Comparison of ENCODE assay signal across 15 mouse cellular contexts in the genomic region with DNA sequence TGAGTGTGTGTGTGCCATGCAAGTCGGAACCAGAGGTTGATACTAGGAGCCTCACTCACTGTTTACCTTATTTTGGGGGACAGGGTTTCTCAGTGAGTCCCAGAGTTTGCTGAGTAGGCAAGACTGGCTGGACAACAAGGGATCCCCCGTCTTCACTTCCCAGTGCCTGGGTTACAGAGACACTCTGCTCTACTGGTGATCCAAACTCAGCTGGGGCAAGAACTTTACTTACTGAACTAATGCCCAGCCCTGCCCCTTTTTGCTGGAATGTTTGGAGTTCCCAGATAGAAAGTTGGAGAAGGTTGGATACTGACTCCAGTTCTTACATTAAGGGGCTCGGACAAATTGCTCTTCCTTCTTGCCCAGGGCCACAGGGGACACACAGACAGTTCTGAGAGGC.
DNase-seq lines count a peak whose midpoint lies in the region; ATAC-seq and TF ChIP-seq lines count a peak whose summit lies in the region.
"Had no signal": no experiment of that assay in that cellular context is flagged by ENCODE, and none has a peak within 500 bp of the region (broad histone marks: within the 10 kb centered on the region; RNA-seq: fewer than 3 reads in every experiment).

No protein-coding gene starts in this region.

- TF ChIP-seq POLR2A in embryonic fibroblast, embryonic 13.5 days (IDR thresholded peaks at IDR 0.05; ENCODE audit: low read depth, low read length): no peak

- DNase-seq in forebrain, postnatal 0 days: no peak
- peak; percentile 68 for DNase-seq in heart, adult 11 months
- DNase-seq in heart, postnatal 4 days: no peak
- DNase-seq in adipocyte (ENCODE audit: low spot score): peak; percentile 28
- DNase-seq: adrenal gland, adult 8-10 months; adrenal gland, postnatal 14 days; cerebellum, adult 11 months; cerebellum, adult 8-10 months; cerebellum, postnatal 14 days; embryo, embryonic 11 days had no signal

- no peaks in the 10 kb centered on the region for H3K36me3 ChIP-seq in forebrain, embryonic 12.5 days (replicated peaks)
- H3K36me3 ChIP-seq in forebrain, postnatal 0 days (ENCODE audit: insufficient read depth): no peaks in the 10 kb centered on the region
- H3K36me3 ChIP-seq: embryonic facial prominence, embryonic 13.5 days; embryonic facial prominence, embryonic 15.5 days had no signal

- H3K4me1 ChIP-seq in forebrain, embryonic 12.5 days: peaks cover 17% of the 10 kb centered on the region
- peaks cover 4% of the 10 kb centered on the region; the same call in 1 of the 2 replicates for H3K4me1 ChIP-seq in forebrain, postnatal 0 days (ENCODE audit: insufficient read depth)
- no peaks in the 10 kb centered on the region for H3K4me1 ChIP-seq in embryonic fibroblast, embryonic 13.5 days (ENCODE audit: control insufficient read depth, insufficient read depth, low read length)

- 0 out of 2 replicates have a peak overlapping the region, but pooled peaks have one; percentile 50 for H3K27ac ChIP-seq in forebrain, embryonic 12.5 days
- H3K27ac ChIP-seq in forebrain, postnatal 0 days (ENCODE audit: low read depth, low read length): no peak overlapping the region
- peak overlapping the region; percentile 77 for H3K27ac ChIP-seq in embryonic fibroblast, embryonic 13.5 days (ENCODE audit: insufficient read depth, low read length)
- H3K27ac ChIP-seq: embryonic facial prominence, embryonic 13.5 days; embryonic facial prominence, embryonic 15.5 days had no signal

- H3K27me3 ChIP-seq in forebrain, embryonic 12.5 days: no peaks in the 10 kb centered on the region
- H3K27me3 ChIP-seq in forebrain, postnatal 0 days (ENCODE audit: insufficient read depth, low read length): no peaks in the 10 kb centered on the region
- H3K27me3 ChIP-seq: embryonic facial prominence, embryonic 13.5 days; embryonic facial prominence, embryonic 15.5 days had no signal

- H3K9me3 ChIP-seq in forebrain, embryonic 12.5 days: no peaks in the 10 kb centered on the region
- no peaks in the 10 kb centered on the region for H3K9me3 ChIP-seq in forebrain, postnatal 0 days (ENCODE audit: low read length)
- H3K9me3 ChIP-seq: embryonic facial prominence, embryonic 13.5 days; embryonic facial prominence, embryonic 15.5 days had no signal

- TF ChIP-seq CTCF in forebrain, postnatal 0 days (IDR thresholded peaks at IDR 0.05; ENCODE audit: low read depth): no peak
- no peak for TF ChIP-seq CTCF in embryonic fibroblast, embryonic 13.5 days (IDR thresholded peaks at IDR 0.05; ENCODE audit: borderline replicate concordance, insufficient read depth, low read length)

- H3K4me2 ChIP-seq in forebrain, embryonic 12.5 days: no peak overlapping the region
- no peak overlapping the region for H3K4me2 ChIP-seq in forebrain, postnatal 0 days (ENCODE audit: low read depth)
- H3K4me2 ChIP-seq: embryonic facial prominence, embryonic 13.5 days; embryonic facial prominence, embryonic 15.5 days had no signal

- H3K4me3 ChIP-seq in forebrain, embryonic 12.5 days (replicated peaks): no peak overlapping the region
- H3K4me3 ChIP-seq in forebrain, postnatal 0 days (ENCODE audit: low read depth, low read length): no peak overlapping the region
- H3K4me3 ChIP-seq in embryonic fibroblast, embryonic 13.5 days (ENCODE audit: insufficient read depth, low read length): no peak overlapping the region
- H3K4me3 ChIP-seq: embryonic facial prominence, embryonic 13.5 days; embryonic facial prominence, embryonic 15.5 days had no signal

- no peak for ATAC-seq in forebrain, embryonic 12.5 days (ENCODE audit: low FRiP score)
- no peak for ATAC-seq in forebrain, postnatal 0 days
- no peak for ATAC-seq in cerebellum, adult (ENCODE audit: insufficient number of reproducible peaks, low FRiP score, low TSS enrichment)

- H3K9ac ChIP-seq in forebrain, embryonic 12.5 days: no peak overlapping the region
- no peak overlapping the region for H3K9ac ChIP-seq in forebrain, postnatal 0 days
- H3K9ac ChIP-seq: embryonic facial prominence, embryonic 13.5 days; embryonic facial prominence, embryonic 15.5 days had no signal

- WGBS in forebrain, embryonic 12.5 days: 86% methylated on average over 3 of the region's 3 CpGs
- WGBS in forebrain, postnatal 0 days: 75% methylated on average over 3 of the region's 3 CpGs

Comparison
In these comparisons a context has a peak if more than half of its experiments do, and no peak if none do; other contexts are left out.
1. DNase-seq: peak in heart, adult 11 months (single experiment) and adipocyte (single experiment); none in forebrain, postnatal 0 days (single experiment) and heart, postnatal 4 days (single experiment).